Mouse (Mus musculus): ENCODE measurements around the gene Thsd4. TPM values are rescaled to one million over a fixed set of nuclear protein-coding genes. Genes with fewer than 3 reads are reported as not detected.

Thsd4 gene
- polyA plus RNA-seq, 1 experiment: 4.3 TPM

DNA sequence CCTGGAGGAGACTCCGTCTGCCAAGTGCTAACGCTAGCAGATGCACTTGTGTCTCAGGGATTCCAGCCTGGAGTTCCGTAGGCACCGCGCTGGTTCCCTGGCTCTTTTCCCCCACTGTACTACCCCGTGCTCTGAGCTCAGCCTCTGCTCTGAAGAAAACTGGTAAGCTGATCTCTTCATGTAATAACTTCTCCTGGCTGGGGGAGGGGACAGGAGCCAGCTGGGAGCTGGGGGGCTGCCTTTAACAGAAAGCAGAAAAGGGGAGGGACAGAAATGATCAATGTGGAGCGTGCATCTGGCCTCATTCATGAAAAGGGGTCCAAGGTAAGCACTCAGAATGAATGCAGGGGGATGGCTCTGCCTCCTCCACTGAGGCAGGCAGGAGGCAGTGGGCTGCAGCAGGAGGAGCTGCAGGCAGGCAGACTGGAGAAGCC, 380.7 kb downstream of the Thsd4 start:
- WGBS: 79% methylated on average over 7 of the region's 7 CpGs
- TF ChIP-seq CTCF (IDR thresholded peaks at IDR 0.05; ENCODE audit: borderline replicate concordance, control insufficient read depth, extremely low read depth, insufficient read depth, low read length, poor library complexity) (no peak), POLR2A (IDR thresholded peaks at IDR 0.05; ENCODE audit: control insufficient read depth, extremely low read depth, insufficient read depth, low read length, poor library complexity) (no peak)
- DNase-seq: no peak

DNA sequence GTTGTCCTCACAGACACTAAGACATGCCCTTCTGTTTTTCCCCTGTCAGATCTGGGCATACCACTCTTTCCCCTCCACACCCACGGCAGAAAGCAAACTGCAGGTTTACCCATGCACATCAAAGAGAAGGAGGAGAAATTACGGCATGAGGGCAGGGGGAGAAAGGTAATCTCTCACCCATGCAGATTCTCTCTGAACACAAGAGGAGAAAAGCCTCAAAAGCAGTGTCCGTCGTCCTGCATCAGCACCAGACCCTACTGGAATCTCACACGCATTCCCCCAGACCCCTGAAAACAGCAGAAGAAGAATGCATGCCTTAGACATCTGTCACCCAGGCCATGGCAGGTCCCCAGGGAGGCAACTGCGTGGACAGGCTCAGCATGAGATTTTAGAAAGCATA, 381.4 kb downstream of the Thsd4 start:
- TF ChIP-seq CTCF (IDR thresholded peaks at IDR 0.05; ENCODE audit: borderline replicate concordance, control insufficient read depth, extremely low read depth, insufficient read depth, low read length, poor library complexity) (no peak), POLR2A (IDR thresholded peaks at IDR 0.05; ENCODE audit: control insufficient read depth, extremely low read depth, insufficient read depth, low read length, poor library complexity) (no peak)
- Histone ChIP-seq H3K27ac (ENCODE audit: control insufficient read depth, insufficient read depth, low read length) (no peak overlapping the region), H3K4me3 (ENCODE audit: control insufficient read depth, insufficient read depth, low read length) (no peak overlapping the region), H3K27me3 (ENCODE audit: control insufficient read depth, insufficient read depth, low read length) (no peaks in the 10 kb centered on the region), H3K36me3 (ENCODE audit: control insufficient read depth, insufficient read depth, low read length) (no peaks in the 10 kb centered on the region), H3K4me1 (replicated peaks; ENCODE audit: control insufficient read depth, insufficient read depth, low read length) (no peaks in the 10 kb centered on the region)
- 76% methylated on average over 6 of the region's 6 CpGs for WGBS
- no peak for DNase-seq

More for the DNA sequence above, 380.7 kb downstream of the Thsd4 start:
- H3K4me3 ChIP-seq (ENCODE audit: control insufficient read depth, insufficient read depth, low read length): no peak overlapping the region
- no peaks in the 10 kb centered on the region for H3K36me3 ChIP-seq (ENCODE audit: control insufficient read depth, insufficient read depth, low read length)
- H3K27ac ChIP-seq (ENCODE audit: control insufficient read depth, insufficient read depth, low read length): no peak overlapping the region
- no peaks in the 10 kb centered on the region for H3K27me3 ChIP-seq (ENCODE audit: control insufficient read depth, insufficient read depth, low read length)
- no peaks in the 10 kb centered on the region for H3K4me1 ChIP-seq (replicated peaks; ENCODE audit: control insufficient read depth, insufficient read depth, low read length)

DNA sequence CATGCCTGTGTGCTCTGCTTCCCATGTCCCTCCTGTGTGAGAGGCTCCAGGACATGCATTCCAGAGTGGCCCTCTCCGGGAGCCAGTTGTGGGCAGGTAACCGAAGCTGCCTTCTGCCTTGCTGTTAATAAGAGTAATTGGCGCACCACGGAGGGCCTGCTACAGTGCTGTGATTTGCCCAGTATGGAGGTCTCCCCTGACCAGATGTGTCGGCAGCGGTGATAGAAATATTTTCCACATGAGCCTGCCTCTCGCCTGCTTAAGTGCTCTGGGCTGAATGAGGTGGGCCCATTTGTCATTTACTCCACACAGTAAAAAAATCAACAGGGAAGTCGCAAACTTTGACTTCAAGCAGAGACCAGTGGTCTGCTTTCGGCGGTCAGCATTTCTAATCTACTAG, 382.4 kb downstream of the Thsd4 start:
- WGBS: 90% methylated on average over 10 of the region's 10 CpGs
- Histone ChIP-seq H3K27me3 (ENCODE audit: control insufficient read depth, insufficient read depth, low read length) (no peaks in the 10 kb centered on the region), H3K4me1 (replicated peaks; ENCODE audit: control insufficient read depth, insufficient read depth, low read length) (no peaks in the 10 kb centered on the region), H3K36me3 (ENCODE audit: control insufficient read depth, insufficient read depth, low read length) (no peaks in the 10 kb centered on the region), H3K27ac (ENCODE audit: control insufficient read depth, insufficient read depth, low read length) (no peak overlapping the region), H3K4me3 (ENCODE audit: control insufficient read depth, insufficient read depth, low read length) (no peak overlapping the region)
- no peak for DNase-seq
- TF ChIP-seq POLR2A (IDR thresholded peaks at IDR 0.05; ENCODE audit: control insufficient read depth, extremely low read depth, insufficient read depth, low read length, poor library complexity) (no peak), CTCF (IDR thresholded peaks at IDR 0.05; ENCODE audit: borderline replicate concordance, control insufficient read depth, extremely low read depth, insufficient read depth, low read length, poor library complexity) (no peak)

DNA sequence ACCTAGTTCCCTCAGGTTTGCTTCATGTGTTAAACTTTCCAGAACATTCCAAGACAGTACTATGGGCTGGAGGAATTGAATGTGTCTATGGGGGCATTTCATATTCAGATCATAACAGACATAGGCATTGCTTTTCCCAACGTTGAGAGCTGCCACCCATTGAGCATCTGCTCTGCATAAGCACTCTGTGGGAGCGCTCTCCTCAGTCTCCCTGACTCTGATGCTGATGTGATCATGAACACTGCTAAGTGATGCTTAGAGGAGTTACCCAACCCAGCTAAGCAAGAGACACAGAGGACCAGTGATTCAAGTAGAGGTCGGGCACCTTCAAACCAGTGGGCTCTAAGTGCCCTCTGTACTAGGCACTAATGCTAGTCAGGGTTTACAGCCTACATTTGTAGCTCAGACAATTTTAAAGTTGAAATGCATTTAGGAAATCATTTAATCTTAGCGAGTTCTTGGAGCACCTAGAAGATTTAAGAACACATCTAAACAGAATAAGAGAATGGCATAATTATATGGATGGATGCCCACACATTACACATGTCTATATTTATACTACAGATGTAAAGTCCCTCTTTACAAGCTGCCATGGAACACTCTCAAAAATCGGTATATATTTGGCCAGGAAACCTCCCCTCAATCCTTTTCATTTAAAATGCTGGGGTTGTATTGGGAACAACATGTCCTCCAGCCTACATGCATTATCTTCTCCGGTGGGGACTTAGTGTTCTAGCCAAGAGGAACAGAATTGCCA, 392.4 kb downstream of the Thsd4 start:
- Histone ChIP-seq H3K4me1 (replicated peaks; ENCODE audit: control insufficient read depth, insufficient read depth, low read length) (no peaks in the 10 kb centered on the region), H3K4me3 (ENCODE audit: control insufficient read depth, insufficient read depth, low read length) (no peak overlapping the region), H3K27ac (ENCODE audit: control insufficient read depth, insufficient read depth, low read length) (no peak overlapping the region), H3K27me3 (ENCODE audit: control insufficient read depth, insufficient read depth, low read length) (no peaks in the 10 kb centered on the region), H3K36me3 (ENCODE audit: control insufficient read depth, insufficient read depth, low read length) (no peaks in the 10 kb centered on the region)
- no peak for TF ChIP-seq POLR2A (IDR thresholded peaks at IDR 0.05; ENCODE audit: control insufficient read depth, extremely low read depth, insufficient read depth, low read length, poor library complexity)
- TF ChIP-seq CTCF (IDR thresholded peaks at IDR 0.05; ENCODE audit: borderline replicate concordance, control insufficient read depth, extremely low read depth, insufficient read depth, low read length, poor library complexity): no peak
- 88% methylated on average over 6 of the region's 6 CpGs for WGBS
- DNase-seq: no peak

DNA sequence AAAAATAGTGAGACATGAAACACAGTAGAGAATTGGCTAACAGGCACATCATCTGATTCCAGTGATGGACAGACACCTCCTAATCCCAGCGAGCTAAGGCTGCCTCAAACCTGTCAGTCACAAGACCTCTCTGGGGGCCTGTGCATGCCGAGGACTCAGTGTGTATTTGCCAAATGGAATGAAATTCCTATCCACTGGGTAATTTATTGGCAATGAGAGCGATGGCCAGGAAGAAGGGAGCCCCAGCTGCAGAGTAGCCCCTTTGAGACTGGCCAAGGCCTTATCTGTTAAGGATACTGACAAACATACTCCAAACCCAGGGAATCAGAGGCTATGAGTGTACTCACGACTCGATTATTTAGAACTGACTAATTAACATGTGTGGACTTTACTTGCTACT, 394.9 kb downstream of the Thsd4 start:
- TF ChIP-seq CTCF (IDR thresholded peaks at IDR 0.05; ENCODE audit: borderline replicate concordance, control insufficient read depth, extremely low read depth, insufficient read depth, low read length, poor library complexity): no peak
- TF ChIP-seq POLR2A (IDR thresholded peaks at IDR 0.05; ENCODE audit: control insufficient read depth, extremely low read depth, insufficient read depth, low read length, poor library complexity): no peak
- 94% methylated on average over 5 of the region's 5 CpGs for WGBS
- Histone ChIP-seq H3K4me3 (ENCODE audit: control insufficient read depth, insufficient read depth, low read length) (no peak overlapping the region), H3K27ac (ENCODE audit: control insufficient read depth, insufficient read depth, low read length) (no peak overlapping the region), H3K27me3 (ENCODE audit: control insufficient read depth, insufficient read depth, low read length) (no peaks in the 10 kb centered on the region), H3K4me1 (replicated peaks; ENCODE audit: control insufficient read depth, insufficient read depth, low read length) (no peaks in the 10 kb centered on the region), H3K36me3 (ENCODE audit: control insufficient read depth, insufficient read depth, low read length) (no peaks in the 10 kb centered on the region)
- no peak for DNase-seq

DNA sequence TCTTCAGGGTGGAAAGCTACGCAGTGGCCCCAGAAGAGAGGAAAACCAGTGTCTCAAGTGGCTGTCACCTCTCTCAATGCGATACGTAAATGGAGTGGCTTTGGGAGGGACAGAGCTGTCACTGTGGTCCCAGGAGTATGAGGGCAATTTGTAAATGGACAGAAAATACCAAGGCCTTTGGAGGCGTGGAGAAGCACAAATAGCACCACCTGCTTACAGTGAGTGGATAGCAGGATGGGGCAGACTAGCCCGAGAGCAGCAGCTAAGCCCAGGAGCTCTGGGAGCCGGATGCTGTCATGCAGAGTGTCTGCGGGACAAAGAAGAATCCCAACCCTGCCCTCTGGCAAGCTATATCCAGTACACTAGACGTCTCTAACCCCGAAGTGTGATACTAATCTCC, 397.7 kb downstream of the Thsd4 start:
- TF ChIP-seq POLR2A (IDR thresholded peaks at IDR 0.05; ENCODE audit: control insufficient read depth, extremely low read depth, insufficient read depth, low read length, poor library complexity) (no peak), CTCF (IDR thresholded peaks at IDR 0.05; ENCODE audit: borderline replicate concordance, control insufficient read depth, extremely low read depth, insufficient read depth, low read length, poor library complexity) (no peak)
- H3K27me3 ChIP-seq (ENCODE audit: control insufficient read depth, insufficient read depth, low read length): no peaks in the 10 kb centered on the region
- no peak for DNase-seq
- no peaks in the 10 kb centered on the region for H3K36me3 ChIP-seq (ENCODE audit: control insufficient read depth, insufficient read depth, low read length)
- no peak overlapping the region for H3K4me3 ChIP-seq (ENCODE audit: control insufficient read depth, insufficient read depth, low read length)
- WGBS: 94% methylated on average over 9 of the region's 9 CpGs
- H3K27ac ChIP-seq (ENCODE audit: control insufficient read depth, insufficient read depth, low read length): no peak overlapping the region
- no peaks in the 10 kb centered on the region for H3K4me1 ChIP-seq (replicated peaks; ENCODE audit: control insufficient read depth, insufficient read depth, low read length)
